Mouse (Mus musculus) lung, embryonic 15.5 days (tissue): ENCODE measurements around the gene Thap7. TPM values are rescaled to one million over a fixed set of nuclear protein-coding genes. Genes with fewer than 3 reads are reported as not detected.

Experiments
- ATAC-seq: fragments of 200-750 bp; cut with Nextera tagmentation; 2 replicates; pipeline ENCODE4 v1.8.0; 2017; ENCODE audit warnings: moderate number of reproducible peaks, borderline replicate concordance; ENCODE audit not compliant: low FRiP score, low TSS enrichment; ENCODE audit errors: extremely low read depth
- H3K27ac ChIP-seq: fragments of 300-500 bp; sonication (generic); 2 replicates; pipeline ENCODE4 v1.5.1; 2015; ENCODE audit warnings: moderate library complexity, mild to moderate bottlenecking, inconsistent platforms
- H3K27me3 ChIP-seq: fragments of 300-500 bp; sonication (generic); 2 replicates; pipeline ENCODE4 v1.6.1; 2015; ENCODE audit warnings: inconsistent platforms
- H3K36me3 ChIP-seq: fragments of 300-500 bp; sonication (generic); 2 replicates; pipeline ENCODE4 v1.6.1; 2015; ENCODE audit warnings: inconsistent platforms
- H3K4me1 ChIP-seq: fragments of 300-500 bp; sonication (generic); 2 replicates; pipeline ENCODE4 v1.6.1; 2015; ENCODE audit warnings: inconsistent platforms
- H3K4me2 ChIP-seq: fragments of 300-500 bp; sonication (generic); 2 replicates; pipeline ENCODE4 v1.6.1; 2015; ENCODE audit warnings: inconsistent platforms, mild to moderate bottlenecking, moderate library complexity
- H3K4me3 ChIP-seq: fragments of 300-500 bp; sonication (generic); 2 replicates; pipeline ENCODE4 v1.5.1; 2015; ENCODE audit warnings: mild to moderate bottlenecking, inconsistent platforms
- H3K9ac ChIP-seq: fragments of 300-500 bp; sonication (generic); 2 replicates; pipeline ENCODE4 v1.6.1; 2015; ENCODE audit warnings: inconsistent platforms
- H3K9me3 ChIP-seq: fragments of 300-500 bp; sonication (generic); 2 replicates; pipeline ENCODE4 v1.6.1; 2016; ENCODE audit warnings: inconsistent platforms
- WGBS: fragments of 180-500 bp; shearing (Covaris S2); methylation state at CpG from one replicate; pipeline ENCODE4 v1.1.7; 2015; 5-methylcytosine and 5-hydroxymethylcytosine counted together
- polyA plus RNA-seq: library from polyadenylated mRNA; unstranded; fragments of >200 nt; fragmentation: Nextera tagmentation; extraction: Ambion mirVana; gene quantifications from 2 replicates; pipeline ENCODE4 v1.2.1, GENCODE M21; 2015

Gene Thap7
- polyA plus RNA-seq, 1 experiment from 2014 or later = 54.5 TPM

DNA sequence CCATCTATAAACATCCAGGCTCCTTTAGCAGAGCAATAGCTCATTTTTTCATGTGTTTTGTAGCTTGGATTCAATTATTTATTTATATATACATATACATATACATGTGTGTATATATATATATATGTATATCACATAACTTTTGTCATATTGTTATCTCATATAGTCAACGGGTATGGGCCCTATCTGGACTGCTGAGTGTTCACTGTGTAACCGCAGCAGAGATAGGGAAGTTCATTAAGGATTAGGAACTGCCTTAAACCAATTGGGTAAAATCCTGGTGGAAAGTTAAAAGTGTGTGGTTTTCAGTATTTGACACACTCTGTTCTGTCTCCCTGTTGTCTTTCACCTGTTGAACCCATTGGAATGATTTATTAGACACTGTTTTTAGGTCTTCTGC lies 49.5 kb downstream of the Thap7 start:
- Histone ChIP-seq H3K4me3 (no peak overlapping the region), H3K36me3 (peaks cover 42% of the 10 kb centered on the region), H3K4me1 (peaks cover 5% of the 10 kb centered on the region; the same call in 1 of the 2 replicates), H3K9ac (no peak overlapping the region), H3K9me3 (no peaks in the 10 kb centered on the region), H3K4me2 (no peak overlapping the region), H3K27me3 (no peaks in the 10 kb centered on the region), H3K27ac (no peak overlapping the region)
- WGBS = 72% methylated on average over 2 of the region's 2 CpGs
- no peak for ATAC-seq

DNA sequence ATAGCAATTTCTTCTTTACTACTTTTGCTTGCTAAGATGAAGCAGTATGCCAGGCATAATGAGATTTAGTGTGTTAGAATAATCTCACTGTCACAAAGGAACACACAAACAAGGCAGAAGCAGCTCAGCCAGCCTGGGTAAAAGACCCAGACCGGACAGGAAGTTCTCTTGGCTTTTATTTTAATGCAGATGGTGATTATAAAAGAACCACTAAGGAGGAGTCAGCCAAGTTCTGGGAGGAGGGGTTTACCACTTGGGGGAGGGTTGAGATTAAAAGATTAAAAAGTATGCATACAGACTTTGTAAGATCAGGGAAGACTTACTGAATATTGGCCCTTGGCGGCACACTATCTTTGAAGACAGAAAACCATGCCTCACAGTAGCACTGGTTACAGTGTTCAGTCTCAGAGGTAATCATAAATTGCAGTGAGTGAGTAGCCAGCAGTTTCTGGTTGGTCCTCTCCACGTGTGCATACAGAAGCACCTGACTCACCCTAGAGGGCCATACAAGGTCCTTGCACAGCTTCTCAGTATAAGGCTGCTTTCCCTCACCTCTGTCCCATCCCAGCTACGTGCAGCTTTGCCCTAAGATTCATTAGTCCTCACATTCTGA lies 52.5 kb downstream of the Thap7 start:
- ATAC-seq = no peak
- 74% methylated on average over 4 of the region's 4 CpGs for WGBS
- no peak overlapping the region for H3K4me2 ChIP-seq
- H3K4me1 ChIP-seq = no peaks in the 10 kb centered on the region
- H3K27ac ChIP-seq = no peak overlapping the region
- peaks cover 18% of the 10 kb centered on the region; the same call in 1 of the 2 replicates for H3K36me3 ChIP-seq
- H3K4me3 ChIP-seq = no peak overlapping the region
- no peaks in the 10 kb centered on the region for H3K27me3 ChIP-seq
- no peak overlapping the region for H3K9ac ChIP-seq
- H3K9me3 ChIP-seq = no peaks in the 10 kb centered on the region

Other genes starting within 250 kb of the Thap7 start
- gene Serpind1, start 199.8 kb downstream of the Thap7 start, polyA plus RNA-seq = 0.30 and 1.8 TPM in 2 replicates
- gene Snap29, start 125.2 kb downstream of the Thap7 start, polyA plus RNA-seq = 13.6 and 15.0 TPM in 2 replicates
- 23.4 and 29.1 TPM in 2 replicates for gene Pi4ka, start 124.8 kb downstream of the Thap7 start, polyA plus RNA-seq
- 67.5 and 67.8 TPM in 2 replicates for gene Crkl, start 79.1 kb downstream of the Thap7 start, polyA plus RNA-seq
- 3.3 and 3.6 TPM in 2 replicates for gene Aifm3, start 41.5 kb downstream of the Thap7 start, polyA plus RNA-seq
- gene Lztr1, start 22.4 kb downstream of the Thap7 start, polyA plus RNA-seq = 79.9 TPM in 2 replicates
- 1.3 and 1.8 TPM in 2 replicates for gene Lrrc74b, start 30.1 kb upstream of the Thap7 start, polyA plus RNA-seq
- gene P2rx6, start 30.7 kb upstream of the Thap7 start, polyA plus RNA-seq = 1.2 and 1.7 TPM in 2 replicates
- 9.2 and 9.6 TPM in 2 replicates for gene Slc7a4, start 52.1 kb upstream of the Thap7 start, polyA plus RNA-seq
- 28.2 and 32.2 TPM in 2 replicates for gene Smpd4, start 88.2 kb upstream of the Thap7 start, polyA plus RNA-seq
- 6.8 and 7.8 TPM in 2 replicates for gene Ccdc74a, start 115.3 kb upstream of the Thap7 start, polyA plus RNA-seq
- gene Med15, start 201.8 kb upstream of the Thap7 start, polyA plus RNA-seq = 37.2 and 41.7 TPM in 2 replicates
- gene Klhl22, start 228.5 kb upstream of the Thap7 start, polyA plus RNA-seq = 61.2 and 66.0 TPM in 2 replicates